Mouse (Mus musculus) cerebral cortex, adult 2 months (tissue): ENCODE results near the gene Gm9780.

Source experiments
- WGBS: fragments of 180-500 bp; shearing (Covaris S2); methylation state at CpG from one replicate; pipeline ENCODE4 v1.1.7; 2018; 5-methylcytosine and 5-hydroxymethylcytosine counted together

Gm9780 gene

GRCm38 (mm10) chr14:26042611-26043010 lies at the start of gene Gm9780:
Gene Gm9780, minus strand, starts transcription at chr14:26042711.
- no CpG with 5 or more reads among the region's 26 CpGs for WGBS

GRCm38 (mm10) chr14:26081997-26082396 lies 39.5 kb upstream of the Gm9780 start, which contains the start of gene Cphx3:
Gene Cphx3, plus strand, starts transcription at chr14:26082297.
- WGBS, result no CpG with 5 or more reads among the region's 1 CpGs

GRCm38 (mm10) chr14:26081216-26081615 lies 38.7 kb upstream of the Gm9780 start, which contains the start of gene Cphx2:
Gene Cphx2, plus strand, starts transcription at chr14:26081516.
- WGBS, result no CpG with 5 or more reads among the region's 6 CpGs

- WGBS, result no CpG with 5 or more reads among the region's 5 CpGs
These were observed 34.3 kb upstream of the Gm9780 start for GRCm38 (mm10) chr14:26076620-26077390.

GRCm38 (mm10) chr14:26067325-26067633 lies 24.8 kb upstream of the Gm9780 start, which contains the start of gene Tmem254c:
Gene Tmem254c, minus strand, starts transcription at chr14:26067355.
- no CpG with 5 or more reads among the region's 10 CpGs for WGBS

- no CpG with 5 or more reads among the region's 44 CpGs for WGBS
These were observed 24.2 kb upstream of the Gm9780 start for GRCm38 (mm10) chr14:26066574-26067324.

- no CpG with 5 or more reads among the region's 6 CpGs for WGBS
These were observed 16.9 kb upstream of the Gm9780 start for GRCm38 (mm10) chr14:26059362-26059761.

GRCm38 (mm10) chr14:26058184-26058583 lies 15.7 kb upstream of the Gm9780 start:
- no CpG with 5 or more reads among the region's 3 CpGs for WGBS

GRCm38 (mm10) chr14:26048767-26049166 lies 6.3 kb upstream of the Gm9780 start:
- WGBS, result no CpG with 5 or more reads among the region's 9 CpGs

GRCm38 (mm10) chr14:26047026-26047425 lies 4.5 kb upstream of the Gm9780 start:
- WGBS, result no CpG with 5 or more reads among the region's 8 CpGs

- no CpG with 5 or more reads among the region's 5 CpGs for whole genome bisulfite sequencing
These were observed 2.5 kb upstream of the Gm9780 start for GRCm38 (mm10) chr14:26045007-26045406.

- WGBS, result no CpG with 5 or more reads among the region's 6 CpGs
These were observed 7.1 kb downstream of the Gm9780 start for GRCm38 (mm10) chr14:26035439-26035838.

GRCm38 (mm10) chr14:26034364-26034763 lies 8.1 kb downstream of the Gm9780 start:
- no CpG with 5 or more reads among the region's 3 CpGs for WGBS

GRCm38 (mm10) chr14:26025653-26026052 lies 16.9 kb downstream of the Gm9780 start:
- WGBS, result no CpG with 5 or more reads among the region's 12 CpGs

GRCm38 (mm10) chr14:26022831-26023230 lies 19.7 kb downstream of the Gm9780 start:
- WGBS, result no CpG with 5 or more reads among the region's 6 CpGs

- WGBS, result no CpG with 5 or more reads among the region's 9 CpGs
These were observed 21.0 kb downstream of the Gm9780 start for GRCm38 (mm10) chr14:26021555-26021954.

GRCm38 (mm10) chr14:26016414-26016813 lies 26.1 kb downstream of the Gm9780 start:
- WGBS, result no CpG with 5 or more reads among the region's 7 CpGs

- no CpG with 5 or more reads among the region's 2 CpGs for WGBS
These were observed 35.0 kb downstream of the Gm9780 start for GRCm38 (mm10) chr14:26007462-26007861.

GRCm38 (mm10) chr14:25981880-25982279 lies 60.6 kb downstream of the Gm9780 start:
- 75% methylated on average over 6 of the region's 9 CpGs for WGBS

GRCm38 (mm10) chr14:25979242-25979941 lies 63.1 kb downstream of the Gm9780 start:
- WGBS, result 7% methylated on average over 8 of the region's 13 CpGs

- no CpG with 5 or more reads among the region's 25 CpGs for WGBS
These were observed 63.9 kb downstream of the Gm9780 start, which contains the start of gene Duxbl1 for GRCm38 (mm10) chr14:25978371-25979241. Gene Duxbl1, plus strand, starts transcription at chr14:25978577.
